Mouse (Mus musculus): ENCODE measurements around the gene Otud3. TPM values are rescaled to one million over a fixed set of nuclear protein-coding genes. Genes with fewer than 3 reads are reported as not detected.

The Otud3 gene
- polyA plus RNA-seq, 1 experiment, result 9.8 TPM

DNA sequence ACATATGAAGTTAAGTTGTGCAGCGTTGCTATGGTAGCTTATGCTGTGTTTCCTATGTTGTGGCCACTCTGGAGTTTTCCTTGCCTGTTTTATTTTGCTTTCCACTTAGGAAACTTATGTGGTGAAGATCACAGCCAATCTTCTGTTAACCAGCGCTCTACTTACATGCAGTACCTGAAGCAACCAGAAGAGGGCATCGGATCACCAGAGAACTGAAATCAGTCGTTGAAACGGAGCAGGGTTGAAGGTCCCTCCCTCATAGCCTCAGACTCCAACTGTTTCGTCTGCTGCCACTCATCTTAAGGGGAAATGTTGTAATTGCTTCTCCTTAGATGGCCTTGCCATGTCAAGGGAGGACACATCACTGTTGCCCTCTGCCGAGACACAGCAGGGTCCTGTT, 47.3 kb downstream of the Otud3 start:
- TF ChIP-seq POLR2A (IDR thresholded peaks at IDR 0.05; ENCODE audit: borderline replicate concordance, extremely low read depth, insufficient read depth, insufficient read length, poor library complexity, severe bottlenecking), result no peak
- peak; percentile 83 for TF ChIP-seq CTCF (IDR thresholded peaks at IDR 0.05; ENCODE audit: borderline replicate concordance, extremely low read depth, insufficient read depth, insufficient read length)
- peak; percentile 80 for DNase-seq (ENCODE audit: low read depth)

DNA sequence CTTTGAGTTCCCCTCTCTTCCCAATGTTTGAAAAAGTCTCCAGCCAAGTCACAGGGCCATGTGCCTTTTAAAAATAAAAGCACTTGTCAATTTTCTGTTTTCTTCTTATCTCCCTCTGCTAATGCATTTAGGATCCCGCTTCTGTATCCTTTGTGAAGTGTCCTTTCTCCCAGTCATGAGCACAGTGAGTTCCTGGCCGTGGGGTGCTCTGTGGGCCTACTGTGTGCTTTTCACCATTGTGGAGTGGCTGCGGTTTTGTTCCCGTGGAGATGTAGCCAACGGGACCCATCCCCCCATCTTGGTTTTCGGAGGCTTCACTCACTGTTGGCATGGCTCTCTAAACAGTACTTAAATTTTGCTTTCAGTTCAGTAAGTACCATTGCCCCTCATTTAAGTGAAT, 47.8 kb downstream of the Otud3 start:
- TF ChIP-seq CTCF (IDR thresholded peaks at IDR 0.05; ENCODE audit: borderline replicate concordance, extremely low read depth, insufficient read depth, insufficient read length) (no peak), POLR2A (IDR thresholded peaks at IDR 0.05; ENCODE audit: borderline replicate concordance, extremely low read depth, insufficient read depth, insufficient read length, poor library complexity, severe bottlenecking) (no peak)
- DNase-seq (ENCODE audit: low read depth), result no peak

- no peak for TF ChIP-seq POLR2A (IDR thresholded peaks at IDR 0.05; ENCODE audit: borderline replicate concordance, extremely low read depth, insufficient read depth, insufficient read length, poor library complexity, severe bottlenecking)
- no peak for TF ChIP-seq CTCF (IDR thresholded peaks at IDR 0.05; ENCODE audit: borderline replicate concordance, extremely low read depth, insufficient read depth, insufficient read length)
- no peak for DNase-seq (ENCODE audit: low read depth)
Measured at GRCm38 (mm10) chr4:138865092-138865491, 48.7 kb downstream of the Otud3 start.

GRCm38 (mm10) chr4:138863344-138863998, 50.3 kb downstream of the Otud3 start, which contains the start of gene Pla2g5:
Gene Pla2g5, minus strand, starts transcription at chr4:138863482.
- DNase-seq (ENCODE audit: low read depth), result no peak
- TF ChIP-seq POLR2A (IDR thresholded peaks at IDR 0.05; ENCODE audit: borderline replicate concordance, extremely low read depth, insufficient read depth, insufficient read length, poor library complexity, severe bottlenecking) (no peak), CTCF (IDR thresholded peaks at IDR 0.05; ENCODE audit: borderline replicate concordance, extremely low read depth, insufficient read depth, insufficient read length) (no peak)

DNA sequence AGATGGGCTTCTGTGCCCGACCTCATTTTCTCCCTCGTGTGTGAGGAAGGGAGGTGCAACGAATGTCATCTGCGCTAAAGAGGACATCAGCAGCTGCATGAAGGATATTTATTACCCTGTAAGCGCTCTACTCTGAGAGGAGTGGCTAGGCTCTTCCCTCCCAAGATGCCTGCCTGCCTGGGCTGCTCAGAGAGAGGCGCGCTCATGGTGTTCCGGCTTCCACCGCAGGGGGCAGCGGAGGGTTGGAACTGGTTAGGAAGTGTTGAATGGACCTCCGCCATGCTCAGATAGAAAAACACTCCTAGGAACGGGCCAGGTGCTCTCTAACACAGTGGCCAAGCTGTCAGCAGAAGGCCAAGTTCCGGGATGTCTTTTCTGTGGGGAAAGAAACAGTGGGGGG, 54.0 kb downstream of the Otud3 start:
- no peak for TF ChIP-seq POLR2A (IDR thresholded peaks at IDR 0.05; ENCODE audit: borderline replicate concordance, extremely low read depth, insufficient read depth, insufficient read length, poor library complexity, severe bottlenecking)
- peak; percentile 78 for TF ChIP-seq CTCF (IDR thresholded peaks at IDR 0.05; ENCODE audit: borderline replicate concordance, extremely low read depth, insufficient read depth, insufficient read length)
- peak; percentile 91 for DNase-seq (ENCODE audit: low read depth)

DNA sequence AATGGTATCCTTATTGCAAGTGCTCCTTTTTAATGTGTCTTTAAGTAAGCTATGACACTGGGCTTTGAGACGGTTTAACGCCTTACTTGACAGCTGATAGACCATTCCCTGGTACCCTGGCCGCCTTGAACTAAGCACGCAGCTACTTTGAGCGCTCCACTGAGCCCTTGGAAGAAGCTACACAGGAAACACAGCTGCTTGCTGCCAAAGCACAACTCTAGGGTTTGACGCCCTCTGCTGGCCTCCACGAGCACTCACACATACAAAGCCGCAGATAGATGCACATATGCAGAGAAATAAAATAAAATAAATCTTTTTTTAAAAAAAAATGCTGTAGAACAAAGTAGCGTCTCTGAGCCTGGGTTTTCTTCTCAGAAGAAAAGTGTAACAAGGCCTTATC, 54.5 kb downstream of the Otud3 start:
- DNase-seq (ENCODE audit: low read depth), result peak; percentile 88
- TF ChIP-seq POLR2A (IDR thresholded peaks at IDR 0.05; ENCODE audit: borderline replicate concordance, extremely low read depth, insufficient read depth, insufficient read length, poor library complexity, severe bottlenecking), result no peak
- TF ChIP-seq CTCF (IDR thresholded peaks at IDR 0.05; ENCODE audit: borderline replicate concordance, extremely low read depth, insufficient read depth, insufficient read length), result peak; percentile 68

GRCm38 (mm10) chr4:138858446-138858845, 55.3 kb downstream of the Otud3 start:
- no peak for TF ChIP-seq CTCF (IDR thresholded peaks at IDR 0.05; ENCODE audit: borderline replicate concordance, extremely low read depth, insufficient read depth, insufficient read length)
- TF ChIP-seq POLR2A (IDR thresholded peaks at IDR 0.05; ENCODE audit: borderline replicate concordance, extremely low read depth, insufficient read depth, insufficient read length, poor library complexity, severe bottlenecking), result no peak
- DNase-seq (ENCODE audit: low read depth), result peak; percentile 67

DNA sequence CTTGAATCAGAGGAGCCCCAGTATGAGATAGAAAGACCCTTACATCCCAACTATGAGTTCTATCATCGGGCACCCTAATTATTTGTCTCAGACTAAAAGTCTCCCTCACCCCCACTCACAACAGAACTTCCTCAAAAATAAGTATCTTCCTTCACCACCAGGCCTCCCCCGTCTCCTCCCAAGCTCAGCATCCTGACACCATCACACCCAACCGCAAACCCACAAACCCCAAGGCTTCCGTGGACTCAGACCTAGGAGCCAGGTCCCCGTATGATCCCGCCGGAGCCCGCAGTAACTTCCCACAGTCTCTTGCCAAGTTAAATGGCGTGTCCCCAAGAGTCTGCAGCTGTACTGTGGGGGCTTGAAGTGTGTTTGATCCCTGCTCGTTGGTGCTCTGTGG, 56.2 kb downstream of the Otud3 start:
- TF ChIP-seq POLR2A (IDR thresholded peaks at IDR 0.05; ENCODE audit: borderline replicate concordance, extremely low read depth, insufficient read depth, insufficient read length, poor library complexity, severe bottlenecking) (no peak), CTCF (IDR thresholded peaks at IDR 0.05; ENCODE audit: borderline replicate concordance, extremely low read depth, insufficient read depth, insufficient read length) (no peak)
- DNase-seq (ENCODE audit: low read depth), result no peak

DNA sequence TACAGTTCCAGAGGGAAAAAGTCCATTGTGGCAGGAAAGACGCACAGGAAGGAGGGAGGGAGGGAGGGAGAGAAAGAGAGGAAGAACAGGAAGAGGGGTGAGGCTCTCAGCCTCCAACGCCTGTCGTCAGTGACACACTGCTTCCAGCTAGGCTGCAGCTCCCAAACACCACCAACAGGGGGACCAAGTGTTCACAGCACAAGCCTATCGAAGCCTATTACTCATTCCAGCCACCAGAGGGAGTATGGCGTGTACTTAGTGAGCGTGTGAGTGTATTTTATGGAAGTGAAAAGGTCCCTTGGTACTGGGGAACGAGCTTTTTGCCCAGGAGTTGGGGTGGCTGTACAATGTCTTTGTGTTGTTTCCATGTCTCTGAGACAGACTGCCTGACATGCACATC, 57.3 kb downstream of the Otud3 start:
- peak; percentile 86 for DNase-seq (ENCODE audit: low read depth)
- TF ChIP-seq CTCF (IDR thresholded peaks at IDR 0.05; ENCODE audit: borderline replicate concordance, extremely low read depth, insufficient read depth, insufficient read length), result peak; percentile 91
- TF ChIP-seq POLR2A (IDR thresholded peaks at IDR 0.05; ENCODE audit: borderline replicate concordance, extremely low read depth, insufficient read depth, insufficient read length, poor library complexity, severe bottlenecking), result no peak

DNA sequence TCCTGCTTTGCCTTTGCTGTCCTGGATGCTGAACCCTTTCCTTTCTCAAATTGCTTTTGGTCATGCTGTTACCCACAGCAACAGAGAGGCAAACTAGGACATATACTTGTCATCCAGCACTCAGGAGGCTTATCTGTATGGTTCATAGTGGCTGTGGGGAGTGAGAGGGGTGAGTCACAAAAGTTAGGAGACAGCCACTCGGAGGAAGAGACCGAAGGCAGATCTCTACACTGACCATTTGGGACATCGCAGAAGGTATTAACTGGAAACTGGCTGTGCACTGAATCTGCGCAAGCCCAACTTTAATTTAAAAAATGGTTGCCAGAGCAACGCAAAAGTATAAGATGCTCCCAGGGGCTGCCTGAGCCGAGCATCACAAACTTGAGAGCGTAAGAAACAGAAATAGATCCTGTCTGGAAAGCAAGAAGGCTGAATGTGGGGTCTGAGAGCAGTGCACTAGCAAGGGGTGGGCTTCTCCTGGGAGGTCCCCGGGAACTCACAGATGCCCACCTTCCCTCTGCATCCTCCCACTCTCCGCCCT, 58.6 kb downstream of the Otud3 start:
- TF ChIP-seq POLR2A (IDR thresholded peaks at IDR 0.05; ENCODE audit: borderline replicate concordance, extremely low read depth, insufficient read depth, insufficient read length, poor library complexity, severe bottlenecking) (no peak), CTCF (IDR thresholded peaks at IDR 0.05; ENCODE audit: borderline replicate concordance, extremely low read depth, insufficient read depth, insufficient read length) (no peak)
- DNase-seq (ENCODE audit: low read depth), result no peak

- no peak for DNase-seq (ENCODE audit: low read depth)
- TF ChIP-seq POLR2A (IDR thresholded peaks at IDR 0.05; ENCODE audit: borderline replicate concordance, extremely low read depth, insufficient read depth, insufficient read length, poor library complexity, severe bottlenecking), result no peak
- TF ChIP-seq CTCF (IDR thresholded peaks at IDR 0.05; ENCODE audit: borderline replicate concordance, extremely low read depth, insufficient read depth, insufficient read length), result no peak
Measured at GRCm38 (mm10) chr4:138852961-138853360, 60.8 kb downstream of the Otud3 start.

DNA sequence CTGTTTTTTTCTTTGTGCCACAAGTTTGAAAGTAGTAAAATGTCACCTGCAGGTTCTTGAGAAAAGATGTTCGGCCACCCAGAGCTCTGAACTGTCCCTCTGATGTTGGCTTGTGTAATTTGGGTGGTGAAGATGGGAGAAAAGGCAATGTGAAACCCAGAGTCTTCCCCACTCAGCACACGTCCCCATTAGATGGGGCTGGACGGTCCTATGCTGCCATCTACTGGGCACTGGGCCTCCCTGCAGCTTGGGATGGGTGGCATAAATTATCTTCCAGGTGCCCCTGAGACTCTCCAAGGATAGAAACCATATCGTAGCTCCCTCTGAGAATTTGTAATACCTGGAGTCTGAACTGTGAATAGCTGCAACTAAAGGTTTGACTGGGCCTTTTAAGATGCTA, 62.3 kb downstream of the Otud3 start:
- DNase-seq (ENCODE audit: low read depth), result peak; percentile 81
- TF ChIP-seq POLR2A (IDR thresholded peaks at IDR 0.05; ENCODE audit: borderline replicate concordance, extremely low read depth, insufficient read depth, insufficient read length, poor library complexity, severe bottlenecking) (no peak), CTCF (IDR thresholded peaks at IDR 0.05; ENCODE audit: borderline replicate concordance, extremely low read depth, insufficient read depth, insufficient read length) (peak; percentile 99)

Other genes with a start within 250 kb of the Otud3 start
- gene Pla2g2c, start 189.2 kb downstream of the Otud3 start, polyA plus RNA-seq (2012; rRNA removed), result 0.24 and 0.63 TPM in 2 replicates
- gene Ubxn10, start 176.8 kb downstream of the Otud3 start, polyA plus RNA-seq (2012; rRNA removed), result 3.8 and 5.3 TPM in 2 replicates
- gene Pla2g2f, start 156.3 kb downstream of the Otud3 start, polyA plus RNA-seq (2012; rRNA removed), result 0.16 and 1.2 TPM in 2 replicates
- 0.13 and 0.14 TPM in 2 replicates for gene Pla2g2d, start 138.2 kb downstream of the Otud3 start, polyA plus RNA-seq (2012; rRNA removed)
- gene Pla2g5, start 50.5 kb downstream of the Otud3 start, polyA plus RNA-seq (2012; rRNA removed), result 0.61 and 0.94 TPM in 2 replicates
- gene Gm13030, start 40.0 kb downstream of the Otud3 start, polyA plus RNA-seq (2012; rRNA removed), result not detected in 2 replicates
- gene Pla2g2e, start 36.0 kb downstream of the Otud3 start, polyA plus RNA-seq (2012; rRNA removed), result not detected in 2 replicates
- not detected in 2 replicates for gene Rnf186, start 53.2 kb upstream of the Otud3 start, polyA plus RNA-seq (2012; rRNA removed)
- 0.62 and 0.64 TPM in 2 replicates for gene Tmco4, start 58.9 kb upstream of the Otud3 start, polyA plus RNA-seq (2012; rRNA removed)
- 1.8 and 2.0 TPM in 2 replicates for gene Htr6, start 161.6 kb upstream of the Otud3 start, polyA plus RNA-seq (2012; rRNA removed)
- 33.8 and 35.8 TPM in 2 replicates for gene Nbl1, start 179.0 kb upstream of the Otud3 start, polyA plus RNA-seq (2012; rRNA removed)
- 115 and 144 TPM in 2 replicates for gene Minos1, start 217.2 kb upstream of the Otud3 start, polyA plus RNA-seq (2012; rRNA removed)

Measured in brain, embryonic 14.5 days (tissue).